Mouse (Mus musculus): ENCODE results near the gene Pxn.

GRCm38 (mm10) chr5:115580229-115581001 lies 73.9 kb downstream of the Pxn start:
- no peak for TF ChIP-seq CTCF (IDR thresholded peaks at IDR 0.05; ENCODE audit: borderline replicate concordance, extremely low read depth, insufficient read depth, insufficient read length)
- TF ChIP-seq POLR2A (IDR thresholded peaks at IDR 0.05; ENCODE audit: borderline replicate concordance, extremely low read depth, insufficient read depth, insufficient read length, poor library complexity, severe bottlenecking) = no peak
